Mouse (Mus musculus): Measurements from ENCODE around the gene Mettl21a.
"Not testable (repeated sequence)": the region's sequence is repeated elsewhere in the genome, so short reads cannot be mapped to it uniquely, and the experiment has no call there.

Mettl21a gene

DNA sequence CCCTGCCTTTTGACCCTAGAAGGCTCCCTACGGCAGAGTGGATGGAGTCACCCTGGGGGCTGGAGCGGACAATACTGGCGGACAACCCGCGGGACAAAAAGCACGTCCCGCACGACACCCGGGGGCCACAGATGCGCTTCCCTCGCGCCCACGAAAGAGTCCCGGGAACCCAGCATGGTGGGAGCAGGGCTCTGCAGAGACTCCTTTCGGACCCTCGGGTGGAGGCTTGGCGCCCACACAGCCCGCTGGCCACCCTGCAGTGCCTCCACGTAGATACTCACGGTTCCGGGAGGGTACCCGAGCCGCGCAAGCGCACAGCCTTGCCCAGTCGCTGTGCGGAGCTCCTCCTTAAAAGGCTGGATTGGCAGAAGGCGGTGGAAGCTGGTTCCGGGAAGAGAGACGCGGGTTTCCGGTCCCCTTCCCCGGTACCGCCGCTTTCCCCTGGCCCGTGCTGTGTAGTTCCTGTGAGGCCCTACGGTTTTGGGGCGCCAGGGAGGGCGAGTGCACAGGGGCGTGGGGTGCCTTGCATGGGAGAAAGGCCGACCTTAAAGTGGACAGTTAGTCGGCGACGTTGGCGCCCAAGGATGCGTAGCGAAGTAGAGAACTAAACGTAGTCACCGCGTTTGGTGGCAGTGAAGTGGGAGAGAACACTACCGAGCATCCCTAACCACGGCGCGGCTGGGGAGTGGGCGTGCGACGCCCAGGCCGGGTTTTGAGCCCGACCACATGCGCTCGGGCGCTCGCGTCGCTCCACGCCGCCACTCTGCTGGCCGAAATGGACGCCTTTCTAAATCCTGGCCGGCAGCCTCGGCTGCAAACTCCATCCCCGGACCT is at the start of gene Mettl21a:
Gene Mettl21a, minus strand, starts transcription at position 362 of the 834 bp plus-strand sequence.
- peak; percentile 95 for DNase-seq (ENCODE audit: low read depth, low spot score)

DNA sequence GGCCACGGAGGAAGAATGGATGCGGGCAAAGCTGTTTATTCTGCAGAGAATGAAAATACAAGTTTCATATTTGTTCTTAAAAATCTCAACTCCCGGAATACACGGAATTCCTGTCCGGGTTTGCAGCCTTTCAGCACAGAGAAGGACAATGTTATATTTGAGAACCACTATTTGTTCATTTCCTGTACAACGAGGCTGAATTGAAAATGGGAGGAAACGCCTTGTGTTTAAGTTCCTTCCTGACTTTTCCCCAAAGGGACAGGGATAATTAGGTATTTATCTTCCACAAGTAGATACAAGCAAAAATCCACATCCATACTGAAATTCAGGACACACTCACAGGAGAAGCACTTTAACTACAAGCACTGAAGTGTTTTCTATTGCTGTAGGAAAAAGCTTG is 41.8 kb upstream of the Mettl21a start:
- DNase-seq (ENCODE audit: low read depth, low spot score) = no peak

DNA sequence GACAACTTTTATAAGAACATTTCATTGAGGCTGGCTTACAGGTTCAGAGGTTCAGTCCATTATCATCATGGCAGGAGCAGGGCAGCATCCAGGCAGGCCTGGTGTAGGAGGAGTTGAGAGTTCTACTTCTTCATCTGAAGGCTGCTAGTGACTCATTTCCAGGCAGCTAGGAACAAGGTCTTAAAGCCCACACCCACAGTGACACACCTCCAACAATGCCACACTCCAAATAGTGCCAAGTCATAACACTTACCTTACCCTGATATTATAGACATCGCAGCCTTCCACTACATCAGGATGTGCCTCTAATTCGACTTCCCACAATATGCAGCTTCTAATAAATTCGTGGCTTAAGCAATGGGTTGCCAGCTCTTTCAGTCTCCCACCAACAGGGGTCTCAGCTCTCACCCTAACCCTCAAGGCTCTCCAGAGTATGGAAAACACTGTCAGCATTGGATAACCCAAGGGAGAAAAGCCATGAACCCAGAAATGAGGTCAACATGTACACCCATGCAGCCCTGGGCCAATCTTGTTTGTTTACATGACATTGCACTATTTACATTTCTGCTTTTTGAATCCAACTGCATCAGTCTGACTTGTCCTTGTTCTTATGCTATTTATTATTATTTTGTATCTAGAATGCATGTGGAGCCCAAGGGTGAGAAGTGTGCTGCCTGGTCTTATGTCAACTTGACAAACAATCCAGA is 39.5 kb upstream of the Mettl21a start:
- DNase-seq (ENCODE audit: low read depth, low spot score) = no peak

DNA sequence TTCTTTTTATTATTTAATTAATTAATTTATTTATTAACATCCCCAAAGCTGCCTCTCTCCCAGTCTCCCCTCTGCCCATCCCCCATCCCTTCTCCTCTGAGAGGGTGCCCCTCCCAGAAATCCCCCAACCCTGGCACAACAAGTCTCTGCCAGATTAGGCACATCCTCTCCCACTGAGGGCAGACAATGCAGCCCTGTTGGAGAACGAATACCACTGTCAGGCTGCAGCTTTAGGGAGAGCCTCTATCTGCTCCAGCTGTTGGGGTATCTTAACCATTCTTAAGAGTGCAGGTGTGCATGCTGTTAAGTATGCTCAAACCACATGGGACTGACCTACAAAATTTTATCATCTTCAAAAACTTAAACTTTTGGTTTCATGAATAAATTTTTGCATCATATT is 38.4 kb upstream of the Mettl21a start:
- no peak for DNase-seq (ENCODE audit: low read depth, low spot score)

DNA sequence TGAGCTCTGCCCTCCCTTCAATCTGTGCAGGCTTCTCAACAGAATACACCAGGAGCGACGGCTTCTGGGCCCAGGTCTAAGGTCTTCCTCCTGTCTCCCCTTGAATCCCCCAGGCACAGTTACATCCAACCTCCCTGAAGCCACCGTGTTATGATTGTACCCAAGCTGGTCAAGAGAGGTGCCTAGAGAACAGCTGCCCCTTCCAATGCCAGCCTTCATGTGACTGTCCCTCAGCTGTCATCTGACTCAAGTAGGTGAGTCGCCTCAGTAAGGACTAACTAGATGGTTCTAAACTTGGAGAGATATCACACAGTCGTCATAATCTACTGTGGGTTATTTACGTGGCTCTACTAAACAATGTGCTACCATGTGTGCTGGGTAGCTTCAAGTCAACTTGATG is 36.7 kb upstream of the Mettl21a start:
- DNase-seq (ENCODE audit: low read depth, low spot score) = no peak

DNA sequence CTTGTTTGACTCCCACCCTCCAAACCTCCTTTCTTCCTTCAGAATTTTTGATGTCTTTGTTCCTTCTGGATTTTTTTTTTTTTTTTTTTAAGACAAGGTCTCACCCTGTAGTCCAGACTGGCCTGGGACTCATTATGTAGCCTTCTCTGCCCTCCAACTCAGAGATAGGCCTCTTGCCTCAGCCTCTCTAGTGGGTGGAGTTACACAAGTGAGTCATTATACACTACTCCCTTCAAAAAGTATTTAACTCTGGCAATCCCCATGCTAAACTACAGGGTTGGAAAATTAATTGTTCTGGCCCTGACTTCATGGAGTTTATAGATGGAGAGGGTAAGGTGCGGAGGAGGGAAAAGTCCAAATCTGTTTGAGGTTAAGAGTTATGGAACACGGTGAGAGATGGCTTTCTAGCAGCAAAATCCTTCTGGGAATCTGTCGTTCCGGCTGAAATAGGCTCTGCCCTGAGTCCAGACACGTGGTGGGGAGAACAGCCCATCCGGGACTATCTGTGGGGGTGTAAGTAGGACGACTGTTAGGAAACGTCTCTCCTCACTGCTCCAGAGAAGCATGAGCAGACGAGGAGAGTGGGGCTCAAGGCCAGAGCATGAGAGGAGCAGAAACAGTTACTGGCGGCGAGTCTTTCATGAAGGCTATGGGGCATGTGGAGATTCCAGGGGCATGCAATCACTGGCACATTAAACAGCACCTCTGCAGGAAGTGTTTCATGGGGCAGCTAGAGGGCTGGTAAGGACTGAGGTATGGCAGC is 32.5 kb upstream of the Mettl21a start:
- DNase-seq (ENCODE audit: low read depth, low spot score) = peak; percentile 30

DNA sequence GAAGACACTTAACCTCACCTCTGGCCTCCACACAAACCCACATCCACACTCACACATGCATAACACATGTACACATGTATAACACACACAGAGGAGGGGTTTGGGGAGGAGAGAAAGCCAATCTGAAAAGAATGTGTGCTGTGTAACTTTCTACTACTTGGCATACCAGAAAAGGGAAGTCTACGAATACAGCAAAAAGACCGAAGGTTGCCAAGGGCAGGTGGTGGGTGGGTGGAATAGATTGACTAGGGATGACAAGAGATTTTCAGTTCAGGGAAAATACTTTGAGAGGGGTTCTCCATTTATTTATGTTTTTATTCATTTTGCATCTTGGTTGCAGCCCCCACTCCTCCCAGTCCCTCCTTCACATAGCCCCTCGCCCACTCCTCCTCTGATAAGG is 27.5 kb upstream of the Mettl21a start:
- no peak for DNase-seq (ENCODE audit: low read depth, low spot score)

DNA sequence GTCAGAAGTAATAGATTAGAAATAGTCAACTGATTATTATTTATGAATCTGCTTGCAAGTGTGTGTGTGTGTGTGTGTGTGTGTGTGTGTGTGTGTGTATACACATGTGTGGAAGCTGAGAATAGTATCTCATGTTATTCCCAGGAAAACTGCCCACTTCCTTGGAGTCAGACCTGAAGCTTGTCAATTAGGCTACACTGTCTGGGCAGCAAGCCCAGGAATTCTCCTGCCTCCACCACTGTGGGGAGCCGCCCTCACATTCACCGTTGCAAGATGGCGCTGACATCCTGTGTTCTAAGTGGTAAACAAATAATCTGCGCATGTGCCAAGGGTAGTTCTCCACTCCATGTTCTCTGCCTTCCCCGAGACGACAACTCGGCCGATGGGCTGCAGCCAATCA is 25.5 kb upstream of the Mettl21a start:
- DNase-seq (ENCODE audit: low read depth, low spot score) = not testable (repeated sequence)

DNA sequence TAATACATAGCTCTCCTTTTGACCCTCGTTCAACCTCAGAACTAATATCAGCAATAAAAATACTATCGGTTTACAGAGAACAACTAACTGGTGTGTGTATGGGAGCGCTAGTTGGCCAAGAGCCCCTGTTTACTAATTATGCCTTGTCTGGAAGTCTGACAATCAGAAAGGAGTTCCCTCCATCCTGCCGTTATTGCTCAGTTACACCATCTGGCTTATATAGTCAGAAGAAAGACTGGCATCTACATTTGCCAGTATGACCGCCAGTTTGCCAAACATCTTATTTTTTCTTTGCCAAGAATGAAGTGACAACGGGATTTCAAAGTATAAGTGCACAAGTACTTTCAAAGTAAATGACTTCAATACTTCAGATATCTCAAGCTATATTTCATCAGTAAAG is 24.0 kb upstream of the Mettl21a start:
- no peak for DNase-seq (ENCODE audit: low read depth, low spot score)

DNA sequence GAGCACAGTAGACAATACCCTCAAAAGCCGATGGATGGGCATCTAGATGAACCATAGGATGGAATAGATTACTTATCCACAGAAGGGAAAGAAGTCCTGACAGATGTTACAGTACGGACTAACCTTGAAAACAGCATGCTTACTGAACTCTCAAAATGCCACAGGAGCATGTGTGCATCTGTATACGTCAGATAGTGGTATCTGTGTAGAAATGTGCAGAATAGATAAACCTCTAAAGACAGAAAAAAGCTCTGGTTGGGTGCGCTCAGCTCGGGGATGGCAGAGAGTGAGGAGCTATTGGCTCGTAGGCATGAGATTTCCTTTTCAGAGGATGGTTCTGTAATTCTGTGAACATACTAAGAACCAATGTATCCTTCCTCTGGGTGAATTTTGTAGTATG is 22.2 kb upstream of the Mettl21a start:
- no peak for DNase-seq (ENCODE audit: low read depth, low spot score)

DNA sequence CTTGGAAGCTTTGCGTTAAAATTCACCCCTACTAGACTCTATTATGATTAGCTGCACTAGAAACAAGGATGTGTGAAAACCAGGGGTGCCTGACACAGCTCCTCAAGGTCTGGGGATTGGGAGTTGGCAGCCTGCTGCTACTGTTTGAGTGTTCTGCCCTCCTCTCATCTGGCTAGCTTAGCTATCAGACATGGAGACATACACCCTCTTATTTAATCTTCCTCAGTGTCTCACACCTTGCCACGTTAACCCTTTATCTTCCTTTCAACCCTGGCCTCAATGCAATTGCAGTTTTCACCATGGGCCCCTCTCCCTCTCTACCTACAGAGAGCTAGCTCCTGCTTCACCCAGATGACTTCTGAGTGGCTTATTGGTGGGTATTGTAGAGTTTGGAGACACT is 18.6 kb upstream of the Mettl21a start:
- DNase-seq (ENCODE audit: low read depth, low spot score) = no peak

DNA sequence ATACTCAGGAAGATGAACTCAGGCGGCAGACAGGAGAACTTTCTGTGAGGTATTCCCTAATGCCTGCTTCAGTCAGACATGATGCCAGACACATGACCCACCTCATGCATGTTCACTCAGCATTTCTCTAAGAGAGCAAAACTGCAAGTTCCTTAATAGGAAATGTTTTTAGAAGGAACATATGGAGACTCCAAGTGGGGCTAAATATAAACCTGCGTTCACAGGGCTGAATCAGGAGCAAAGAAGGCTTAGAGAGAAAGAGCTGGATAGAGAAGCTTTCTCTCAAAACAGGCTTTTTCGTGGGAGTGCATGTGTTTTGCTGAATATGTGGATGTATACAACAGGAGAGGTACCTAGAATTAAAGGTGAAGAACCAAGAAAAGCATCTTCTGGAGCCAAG is 16.2 kb upstream of the Mettl21a start:
- DNase-seq (ENCODE audit: low read depth, low spot score) = no peak

DNA sequence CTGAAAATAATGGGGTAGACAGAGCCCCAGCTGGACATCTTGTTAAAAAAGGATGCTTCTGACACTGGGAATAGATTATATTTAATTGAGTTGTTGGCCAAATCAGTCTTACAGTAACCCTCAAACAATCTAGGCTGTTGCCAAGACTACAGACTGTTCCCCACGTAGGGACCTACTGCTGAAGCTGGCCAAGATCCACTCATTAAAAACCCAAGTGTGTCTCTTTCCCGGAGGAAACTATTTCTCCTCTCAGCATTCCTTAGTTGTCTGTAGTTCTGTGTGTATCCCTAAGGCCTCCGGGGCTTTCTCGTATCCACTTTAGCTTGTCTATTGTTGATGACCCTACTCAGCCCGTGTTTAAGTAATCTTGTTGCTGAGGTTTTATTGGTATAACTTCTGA is 14.5 kb upstream of the Mettl21a start:
- no peak for DNase-seq (ENCODE audit: low read depth, low spot score)

DNA sequence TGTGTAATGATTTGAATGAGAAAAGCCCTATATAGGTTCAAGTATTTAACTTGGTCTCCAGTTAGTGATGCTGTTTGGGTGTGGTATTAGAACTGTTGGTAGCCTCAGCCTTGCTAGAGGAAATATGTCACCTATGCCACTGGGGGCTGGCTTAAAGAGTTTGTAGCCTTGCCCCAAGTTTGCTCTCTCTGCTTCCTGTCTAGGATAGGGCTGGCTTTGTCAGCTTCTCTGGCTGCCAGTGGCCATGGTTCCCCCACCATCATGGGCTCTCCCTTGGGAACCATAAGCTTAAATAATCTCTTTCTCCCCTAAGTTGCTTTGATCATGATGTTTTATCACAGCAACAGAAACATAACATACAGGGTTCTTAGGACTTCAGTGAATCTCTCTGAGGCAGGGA is 8.2 kb upstream of the Mettl21a start:
- no peak for DNase-seq (ENCODE audit: low read depth, low spot score)

DNA sequence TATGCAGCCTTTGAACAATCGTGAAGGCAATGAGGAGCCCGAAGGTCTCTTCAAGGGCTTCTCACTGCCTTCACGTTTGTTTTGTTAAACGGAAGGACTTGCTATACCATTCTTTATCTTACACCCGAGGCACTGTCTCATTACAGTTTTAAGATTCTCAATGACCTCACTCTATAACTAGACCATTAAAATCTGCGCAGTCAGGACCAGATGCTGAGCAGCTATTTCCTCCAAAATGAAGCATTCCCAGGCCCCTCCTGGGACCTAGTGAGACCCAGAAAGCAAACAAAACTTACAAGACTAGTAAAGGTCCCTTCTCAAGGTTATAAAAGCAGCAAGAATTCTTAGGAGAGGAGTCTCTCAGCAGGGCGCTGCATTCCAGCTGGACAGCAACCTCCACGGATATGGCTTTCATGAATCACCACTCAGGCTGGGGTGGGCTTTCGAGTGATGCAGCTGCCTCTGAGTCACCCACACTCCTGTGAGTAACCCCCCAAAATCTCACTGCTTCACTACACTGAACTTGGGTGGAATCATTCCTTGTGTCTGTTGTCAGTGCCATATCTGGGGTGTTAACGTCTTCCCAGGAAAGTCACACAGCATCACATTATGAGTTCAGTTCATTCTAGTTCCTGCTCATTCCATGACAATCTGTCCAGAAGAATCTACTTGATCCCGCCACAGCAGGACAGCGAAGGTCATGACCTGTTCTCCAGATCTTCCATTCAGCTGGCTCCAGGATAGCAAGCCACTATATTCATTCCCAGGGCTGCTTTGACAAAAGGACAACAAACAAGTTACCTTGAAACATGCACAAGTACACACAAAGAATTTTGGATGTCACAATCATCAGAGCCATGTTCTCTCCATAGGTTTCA is 6.8 kb upstream of the Mettl21a start:
- DNase-seq (ENCODE audit: low read depth, low spot score) = no peak

DNA sequence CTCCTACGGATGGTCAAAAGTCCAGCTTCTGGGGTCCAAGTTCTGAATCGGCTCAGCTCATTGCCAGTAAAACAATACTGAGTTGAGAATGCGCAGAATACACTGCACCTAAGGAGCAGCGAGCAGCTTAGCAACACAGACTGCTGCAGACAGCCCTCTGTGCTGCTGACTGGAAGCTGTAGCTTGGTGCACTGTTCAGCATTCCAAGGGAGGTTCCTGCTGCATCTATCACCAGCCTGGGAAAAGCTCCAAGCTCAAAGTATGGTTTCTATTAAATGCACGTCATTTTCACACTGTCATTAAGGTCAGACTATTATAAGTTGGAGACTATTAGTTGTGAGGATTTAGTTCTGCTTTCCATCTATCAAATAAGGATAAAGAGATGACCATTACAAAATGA is 4.1 kb upstream of the Mettl21a start:
- no peak for DNase-seq (ENCODE audit: low read depth, low spot score)

DNA sequence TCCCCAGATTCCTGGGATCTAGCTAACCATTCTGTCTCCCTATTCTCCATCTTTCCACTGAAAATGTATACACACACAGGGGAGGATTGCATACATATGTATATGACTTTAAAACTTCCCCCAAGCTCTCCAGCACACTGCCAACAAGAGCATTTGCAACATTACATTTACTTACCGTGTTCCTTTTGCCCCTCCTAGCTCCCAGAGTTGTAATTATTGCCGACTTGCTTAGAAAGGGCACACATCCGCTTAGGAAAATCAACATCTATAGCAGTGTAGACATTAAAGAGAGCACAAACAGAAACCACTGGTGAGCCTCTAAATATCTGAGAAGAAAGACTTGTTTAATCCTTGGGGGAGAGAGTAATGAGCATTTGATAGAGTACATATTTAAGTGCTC is 1.2 kb upstream of the Mettl21a start:
- DNase-seq (ENCODE audit: low read depth, low spot score) = no peak

DNA sequence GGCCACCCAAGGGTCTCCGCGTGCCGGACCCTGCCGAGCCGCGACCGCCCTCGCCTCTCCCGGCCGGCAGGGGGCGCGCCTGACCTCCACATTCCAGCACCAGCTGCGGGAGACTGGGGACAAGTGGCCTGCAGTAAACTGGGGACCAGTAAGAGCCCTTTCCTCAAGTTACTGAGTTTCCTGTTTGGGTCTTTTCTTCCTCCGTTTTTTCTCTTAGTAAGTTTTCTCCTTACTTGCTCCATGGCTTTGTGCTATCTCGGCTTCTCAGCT is 608 bp upstream of the Mettl21a start:
- DNase-seq (ENCODE audit: low read depth, low spot score) = peak; percentile 75

DNA sequence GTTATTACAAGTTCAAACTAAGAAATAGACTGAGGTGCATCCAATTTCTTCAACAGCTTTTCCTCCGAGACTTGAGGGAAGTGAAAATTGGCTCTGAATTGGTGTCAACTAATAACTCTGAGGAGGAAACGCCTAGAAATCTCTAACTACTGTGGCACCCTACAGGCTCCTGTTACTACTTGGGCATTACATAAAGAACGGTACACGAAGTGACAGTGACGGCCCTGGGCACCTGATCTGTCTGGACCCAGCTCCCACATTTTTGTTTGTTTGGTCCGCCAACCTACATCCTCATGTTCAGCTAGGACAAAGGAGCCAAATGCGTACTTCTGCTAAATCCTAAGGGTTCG is 536 bp downstream of the Mettl21a start:
- DNase-seq (ENCODE audit: low read depth, low spot score) = peak; percentile 52

DNA sequence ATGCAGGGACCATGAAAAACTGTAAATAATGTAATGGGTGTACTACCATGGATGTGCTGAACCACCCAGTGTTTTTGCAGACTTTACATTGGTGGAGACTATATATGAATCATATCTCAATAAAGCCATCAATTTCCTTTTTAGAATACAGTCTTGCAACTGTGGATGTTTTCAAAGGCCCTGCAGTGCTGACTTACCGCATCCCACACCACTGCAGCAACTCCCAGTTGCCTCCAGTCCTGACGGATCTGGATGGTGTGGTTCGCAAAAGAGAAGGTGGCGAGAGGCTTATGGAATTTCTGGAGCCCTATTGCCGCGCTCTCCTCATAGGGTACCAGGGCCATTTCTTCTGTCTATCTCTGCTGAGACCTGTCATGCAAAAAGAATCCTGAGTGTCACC is 966 bp downstream of the Mettl21a start:
- DNase-seq (ENCODE audit: low read depth, low spot score) = no peak

DNA sequence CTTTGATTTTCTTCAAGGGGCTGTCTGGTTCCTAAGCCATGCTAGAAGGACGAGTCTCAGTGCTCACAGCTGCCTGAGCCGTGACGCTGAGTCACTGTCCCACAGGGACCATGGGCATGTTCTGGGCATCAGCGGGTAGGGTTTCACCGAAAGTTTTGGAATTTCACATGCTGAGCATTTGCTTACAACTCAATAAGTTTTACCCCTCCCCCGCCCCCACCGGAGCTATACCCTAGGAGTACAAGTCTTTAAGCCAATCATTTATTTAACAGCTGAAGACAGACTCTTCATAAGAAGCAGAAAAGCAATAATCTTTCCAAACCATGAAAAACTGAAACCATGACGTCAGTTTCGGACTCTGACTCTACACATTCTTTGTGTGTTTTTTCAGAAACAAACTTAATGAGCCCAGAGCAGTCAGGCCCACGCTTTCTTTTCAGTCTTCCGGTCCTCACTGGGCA is 1.5 kb downstream of the Mettl21a start:
- DNase-seq (ENCODE audit: low read depth, low spot score) = peak; percentile 27
